Mouse (Mus musculus): ENCODE measurements around the gene Ccdc9. TPM values are rescaled to one million over a fixed set of nuclear protein-coding genes. Genes with fewer than 3 reads are reported as not detected.

Ccdc9 gene
- total and polyA plus RNA-seq, 3 experiments, result 32.0 to 81.0 (median 47.6) TPM

- in situ Hi-C loops (cut with MboI; ENCODE audit: low pct_ligation_motif_present, low pct_unique_long_range_greater_than_20kb, low sequenced_read_pairs), result loop anchor here (5.0 kb wide), 1 partner anchor 32 kb away; no protein-coding TSS in a partner anchor
- H3K9ac ChIP-seq (ENCODE audit: insufficient read depth, low read depth), result no peak overlapping the region
- peaks cover 35 to 69% of the 10 kb centered on the region in 2 experiments for H3K36me3 ChIP-seq (replicated peaks in 1 of 2; ENCODE audit: control insufficient read depth in 1 of 2, insufficient read depth in 1 of 2, low read length in 1 of 2)
Observed at GRCm38 (mm10) chr7:16324661-16325060, 38.1 kb upstream of the Ccdc9 start.

GRCm38 (mm10) chr7:16320479-16320878 lies 33.9 kb upstream of the Ccdc9 start:
- DNase-seq (ENCODE audit: extremely low read depth), result no peak
- dilution Hi-C loops (cut with MboI; ENCODE audit: extremely low pct_ligation_motif_present, extremely low pct_unique_long_range_greater_than_20kb, low sequenced_read_pairs), result no loop called here
- Histone ChIP-seq H3K4me1 (ENCODE audit: control insufficient read depth in 1 of 2, insufficient read depth in 2 of 2) (peaks cover 3 to 4% of the 10 kb centered on the region in 2 experiments), H3K79me2 (replicated peaks; ENCODE audit: control insufficient read depth, extremely low read depth, insufficient read depth, poor library complexity, severe bottlenecking) (peaks cover 4% of the 10 kb centered on the region; the same call in 1 of the 2 replicates), H3K4me3 (replicated peaks in 1 of 3; ENCODE audit: low read depth in 2 of 3, low read length in 2 of 3, poor library complexity in 1 of 3) (no peak overlapping the region), H3K36me3 (replicated peaks in 1 of 2; ENCODE audit: control insufficient read depth in 1 of 2, insufficient read depth in 1 of 2, low read length in 1 of 2) (peaks cover 33 to 63% of the 10 kb centered on the region in 2 experiments), H3K4me2 (ENCODE audit: insufficient read depth, low read depth, poor library complexity, severe bottlenecking) (no peak overlapping the region), H3K9ac (ENCODE audit: insufficient read depth, low read depth) (no peak overlapping the region), H3K9me3 (replicated peaks; ENCODE audit: low read length) (no peaks in the 10 kb centered on the region), H3K27me3 (replicated peaks) (no peaks in the 10 kb centered on the region), H3K27ac (ENCODE audit: insufficient read depth, low read depth) (no peak overlapping the region)
- TF ChIP-seq GABPA (IDR thresholded peaks at IDR 0.05; ENCODE audit: insufficient replicate concordance, low read depth, low read length) (no peak), PAX5 (IDR thresholded peaks at IDR 0.05; ENCODE audit: low read length) (no peak), POLR2A (IDR thresholded peaks at IDR 0.05; ENCODE audit: low read depth, low read length) (no peak), ETS1 (conservative IDR thresholded peaks at IDR 0.05; ENCODE audit: low read depth, low read length) (no peak), USF2 (conservative IDR thresholded peaks at IDR 0.05; ENCODE audit: low read depth, low read length) (no peak), MXI1 (IDR thresholded peaks at IDR 0.05; ENCODE audit: low read depth, low read length) (no peak), KAT2A (IDR thresholded peaks at IDR 0.05; ENCODE audit: insufficient replicate concordance, low read length) (no peak), UBTF (IDR thresholded peaks at IDR 0.05; ENCODE audit: low read depth, low read length) (no peak), RAD21 (IDR thresholded peaks at IDR 0.05; ENCODE audit: low read depth, low read length) (no peak), NRF1 (IDR thresholded peaks at IDR 0.05; ENCODE audit: low read depth, low read length) (no peak), SIN3A (IDR thresholded peaks at IDR 0.05; ENCODE audit: low read length) (no peak), NELFE (IDR thresholded peaks at IDR 0.05; ENCODE audit: low read depth, low read length) (no peak), RCOR1 (conservative IDR thresholded peaks at IDR 0.05; ENCODE audit: low read depth, low read length) (no peak), JUN (IDR thresholded peaks at IDR 0.05; ENCODE audit: insufficient read depth, low read depth, low read length) (no peak), TBP (conservative IDR thresholded peaks at IDR 0.05; ENCODE audit: low read depth, low read length) (no peak), MEF2A (IDR thresholded peaks at IDR 0.05; ENCODE audit: borderline replicate concordance, low read depth, low read length) (no peak), IRF4 (IDR thresholded peaks at IDR 0.05; ENCODE audit: low read depth, low read length) (no peak), MAZ (IDR thresholded peaks at IDR 0.05; ENCODE audit: low read depth, low read length) (no peak), ZKSCAN1 (IDR thresholded peaks at IDR 0.05; ENCODE audit: borderline replicate concordance, low read depth, low read length) (no peak)
- in situ Hi-C loops (cut with MboI; ENCODE audit: low pct_ligation_motif_present, low pct_unique_long_range_greater_than_20kb, low sequenced_read_pairs), result no loop called here

More at GRCm38 (mm10) chr7:16324661-16325060, 38.1 kb upstream of the Ccdc9 start:
- Histone ChIP-seq H3K27ac (ENCODE audit: insufficient read depth, low read depth) (no peak overlapping the region), H3K4me2 (ENCODE audit: insufficient read depth, low read depth, poor library complexity, severe bottlenecking) (no peak overlapping the region), H3K4me3 (replicated peaks in 1 of 3; ENCODE audit: low read depth in 2 of 3, low read length in 2 of 3, poor library complexity in 1 of 3) (no peak overlapping the region), H3K79me2 (replicated peaks; ENCODE audit: control insufficient read depth, extremely low read depth, insufficient read depth, poor library complexity, severe bottlenecking) (no peaks in the 10 kb centered on the region), H3K4me1 (ENCODE audit: control insufficient read depth in 1 of 2, insufficient read depth in 2 of 2) (peaks cover 6 to 12% of the 10 kb centered on the region in 2 experiments), H3K27me3 (replicated peaks) (no peaks in the 10 kb centered on the region), H3K9me3 (replicated peaks; ENCODE audit: low read length) (no peaks in the 10 kb centered on the region)
- dilution Hi-C loops (cut with MboI; ENCODE audit: extremely low pct_ligation_motif_present, extremely low pct_unique_long_range_greater_than_20kb, low sequenced_read_pairs), result no loop called here
- TF ChIP-seq TCF12 (IDR thresholded peaks at IDR 0.05; ENCODE audit: low read depth, low read length) (no peak), ETS1 (conservative IDR thresholded peaks at IDR 0.05; ENCODE audit: low read depth, low read length) (no peak), ELF1 (IDR thresholded peaks at IDR 0.05; ENCODE audit: low read depth, low read length) (no peak), PAX5 (IDR thresholded peaks at IDR 0.05; ENCODE audit: low read length) (no peak), MAZ (IDR thresholded peaks at IDR 0.05; ENCODE audit: low read depth, low read length) (no peak)
- DNase-seq (ENCODE audit: extremely low read depth), result no peak
